Mouse (Mus musculus) CH12.LX (cell line): ENCODE measurements at regions not wholly inside any gene's neighbourhood (a gene's known extent, or its start where the extent isn't known, plus 50 kb on each side); places are given as distances from the start of the nearest gene placed in this dataset.

Experiments used
- DNase-seq: peaks from one replicate; pipeline ENCODE4 v3.0.0-alpha.2; 2013; ENCODE audit errors: extremely low read depth
- H3K27ac ChIP-seq: 2 replicates; pipeline ENCODE4 v1.5.1; 2012; ENCODE audit warnings: low read depth, mild to moderate bottlenecking, control low read depth, moderate library complexity; ENCODE audit not compliant: insufficient read depth
- H3K27me3 ChIP-seq: replicated peaks from 2 replicates; pipeline ENCODE3; 2012; ENCODE audit warnings: inconsistent platforms
- H3K36me3 ChIP-seq, 2 experiments: replicated peaks in 1 of 2; 2 replicates each; pipeline versions ENCODE3 to v1.6.1; 2012; ENCODE audit warnings: inconsistent platforms in 1 of 2, low read length in 1 of 2, mild to moderate bottlenecking in 1 of 2, mixed read lengths in 1 of 2, moderate library complexity in 1 of 2; ENCODE audit not compliant: control insufficient read depth in 1 of 2, insufficient read depth in 1 of 2
- H3K4me1 ChIP-seq, 2 experiments: 2 replicates each; pipeline ENCODE4 v1.6.1; 2012; ENCODE audit warnings: inconsistent platforms in 1 of 2, moderate library complexity in 1 of 2; ENCODE audit not compliant: insufficient read depth in 2 of 2, control insufficient read depth in 1 of 2
- H3K4me2 ChIP-seq: 2 replicates; pipeline ENCODE4 v1.6.1; 2012; ENCODE audit warnings: low read depth, mild to moderate bottlenecking, control low read depth; ENCODE audit not compliant: poor library complexity, insufficient read depth, severe bottlenecking
- H3K4me3 ChIP-seq, 3 experiments: fragments of 150-350 bp in 1 of 3; sonication (generic) in 1 of 3; replicated peaks in 1 of 3; 2 replicates each; pipeline versions ENCODE3 to v1.5.1; 2011 to 2012; ENCODE audit warnings: low read depth in 2 of 3, low read length in 2 of 3, mild to moderate bottlenecking in 2 of 3, moderate library complexity in 2 of 3, control low read depth in 1 of 3, improper control_type of control experiment in 1 of 3, inconsistent platforms in 1 of 3, mixed read lengths in 1 of 3; ENCODE audit not compliant: poor library complexity in 1 of 3
- H3K79me2 ChIP-seq: replicated peaks from 2 replicates; pipeline ENCODE4 v1.6.1; 2012; ENCODE audit warnings: mild to moderate bottlenecking, moderate library complexity; ENCODE audit not compliant: control insufficient read depth, poor library complexity, insufficient read depth, severe bottlenecking; ENCODE audit errors: extremely low read depth
- H3K9ac ChIP-seq: 2 replicates; pipeline ENCODE4 v1.6.1; 2012; ENCODE audit warnings: low read depth, mild to moderate bottlenecking, control low read depth, moderate library complexity; ENCODE audit not compliant: insufficient read depth
- H3K9me3 ChIP-seq: replicated peaks from 2 replicates; pipeline ENCODE3; 2012; ENCODE audit warnings: low read length, inconsistent platforms, mixed read lengths
- CHD1 ChIP-seq: IDR thresholded peaks from 2 replicates; pipeline ENCODE4 v1.6.1; 2012; ENCODE audit warnings: low read depth, low read length, improper control_type of control experiment, inconsistent platforms
- E2F4 ChIP-seq: IDR thresholded peaks from 2 replicates; pipeline ENCODE4 v1.6.1; 2011; ENCODE audit warnings: low read depth, low read length, improper control_type of control experiment; ENCODE audit not compliant: insufficient replicate concordance
- ELF1 ChIP-seq: IDR thresholded peaks from 2 replicates; pipeline ENCODE4 v1.6.1; 2014; ENCODE audit warnings: low read depth, mild to moderate bottlenecking, inconsistent platforms, low read length, improper control_type of control experiment
- EP300 ChIP-seq: IDR thresholded peaks from 2 replicates; pipeline ENCODE4 v1.6.1; 2011; ENCODE audit warnings: low read length, improper control_type of control experiment
- ETS1 ChIP-seq: conservative IDR thresholded peaks from 2 replicates; pipeline ENCODE4 v1.6.1; 2012; ENCODE audit warnings: low read depth, mild to moderate bottlenecking, inconsistent platforms, low read length, improper control_type of control experiment, moderate library complexity
- GABPA ChIP-seq: IDR thresholded peaks from 2 replicates; pipeline ENCODE4 v1.6.1; 2012; ENCODE audit warnings: low read depth, low read length, improper control_type of control experiment, inconsistent platforms; ENCODE audit not compliant: insufficient replicate concordance
- IRF4 ChIP-seq: IDR thresholded peaks from 2 replicates; pipeline ENCODE4 v1.6.1; 2014; ENCODE audit warnings: low read depth, mild to moderate bottlenecking, inconsistent platforms, low read length, improper control_type of control experiment
- JUND ChIP-seq: conservative IDR thresholded peaks from 2 replicates; pipeline ENCODE4 v1.6.1; 2011; ENCODE audit warnings: low read depth, low read length, improper control_type of control experiment
- KAT2A ChIP-seq: IDR thresholded peaks from 2 replicates; pipeline ENCODE4 v1.6.1; 2012; ENCODE audit warnings: low read length, improper control_type of control experiment, inconsistent platforms; ENCODE audit not compliant: insufficient replicate concordance
- MAFK ChIP-seq: IDR thresholded peaks from 2 replicates; pipeline ENCODE4 v1.6.1; 2011; ENCODE audit warnings: low read length, improper control_type of control experiment; ENCODE audit not compliant: insufficient replicate concordance
- MAZ ChIP-seq: IDR thresholded peaks from 2 replicates; pipeline ENCODE4 v1.6.1; 2012; ENCODE audit warnings: low read depth, mild to moderate bottlenecking, inconsistent platforms, low read length, improper control_type of control experiment, moderate library complexity
- MYC ChIP-seq: IDR thresholded peaks from 2 replicates; pipeline ENCODE4 v1.6.1; 2011; ENCODE audit warnings: low read depth, mild to moderate bottlenecking, improper control_type of control experiment, low read length
- PAX5 ChIP-seq: IDR thresholded peaks from 2 replicates; pipeline ENCODE4 v1.6.1; 2012; ENCODE audit warnings: low read length, inconsistent platforms, mixed read lengths
- POLR2A ChIP-seq: IDR thresholded peaks from 2 replicates; pipeline ENCODE4 v1.6.1; 2011; ENCODE audit warnings: low read depth, mild to moderate bottlenecking, improper control_type of control experiment, low read length
- POLR2AphosphoS2 ChIP-seq: IDR thresholded peaks from 2 replicates; pipeline ENCODE4 v1.6.1; 2011; ENCODE audit warnings: low read depth, low read length, improper control_type of control experiment
- RAD21 ChIP-seq: IDR thresholded peaks from 2 replicates; pipeline ENCODE4 v1.6.1; 2011; ENCODE audit warnings: low read depth, mild to moderate bottlenecking, low read length, improper control_type of control experiment, moderate library complexity
- RCOR1 ChIP-seq: conservative IDR thresholded peaks from 2 replicates; pipeline ENCODE4 v1.6.1; 2012; ENCODE audit warnings: low read depth, mild to moderate bottlenecking, inconsistent platforms, low read length, improper control_type of control experiment
- SIN3A ChIP-seq: IDR thresholded peaks from 2 replicates; pipeline ENCODE4 v1.6.1; 2012; ENCODE audit warnings: low read length, improper control_type of control experiment, inconsistent platforms
- UBTF ChIP-seq: IDR thresholded peaks from 2 replicates; pipeline ENCODE4 v1.6.1; 2012; ENCODE audit warnings: low read depth, mild to moderate bottlenecking, inconsistent platforms, low read length, improper control_type of control experiment, moderate library complexity
- USF1 ChIP-seq: IDR thresholded peaks from 2 replicates; pipeline ENCODE4 v1.6.1; 2014; ENCODE audit warnings: low read depth, mild to moderate bottlenecking, inconsistent platforms, low read length, improper control_type of control experiment
- USF2 ChIP-seq: conservative IDR thresholded peaks from 2 replicates; pipeline ENCODE4 v1.6.1; 2011; ENCODE audit warnings: low read depth, low read length, improper control_type of control experiment
- ZKSCAN1 ChIP-seq: IDR thresholded peaks from 2 replicates; pipeline ENCODE4 v1.6.1; 2012; ENCODE audit warnings: low read depth, inconsistent platforms, low read length, improper control_type of control experiment, borderline replicate concordance
- dilution Hi-C: fragments of 300-500 bp; cut with MboI; formaldehyde crosslinking; loops from 2 replicates; pipeline ENCODE4 v1.14.3; 2020; ENCODE audit warnings: low sequenced_read_pairs; ENCODE audit not compliant: extremely low pct_unique_long_range_greater_than_20kb, extremely low pct_ligation_motif_present
- in situ Hi-C: fragments of 300-500 bp; cut with MboI; formaldehyde crosslinking; loops from 3 replicates; pipeline ENCODE4 v1.14.3; 2019; ENCODE audit warnings: low sequenced_read_pairs, low pct_ligation_motif_present, low pct_unique_long_range_greater_than_20kb, mixed read lengths

GRCm38 (mm10) chr7:136443436-136443835 is 451.0 kb upstream of the Mgmt start:
- Histone ChIP-seq H3K4me1 (no peaks in the 10 kb centered on the region; a peak in 1 of 4 replicates), H3K4me3 (no peak overlapping the region), H3K9me3 (peaks cover 2% of the 10 kb centered on the region), H3K27me3 (peaks cover 91% of the 10 kb centered on the region), H3K79me2 (no peaks in the 10 kb centered on the region), H3K4me2 (no peak overlapping the region), H3K27ac (no peak overlapping the region), H3K9ac (no peak overlapping the region), H3K36me3 (no peaks in the 10 kb centered on the region)
- in situ Hi-C loops (no loop called here), dilution Hi-C loops (no loop called here)
- DNase-seq, result no peak
- no peak for TF ChIP-seq ETS1
- no peak for TF ChIP-seq MAFK
- TF ChIP-seq CHD1, result no peak
- TF ChIP-seq POLR2AphosphoS2, result no peak
- no peak for TF ChIP-seq SIN3A
- no peak for TF ChIP-seq KAT2A
- no peak for TF ChIP-seq UBTF
- no peak for TF ChIP-seq E2F4
- TF ChIP-seq RAD21, result no peak
- TF ChIP-seq EP300, result no peak
- TF ChIP-seq JUND, result no peak
- TF ChIP-seq RCOR1, result no peak
- no peak for TF ChIP-seq IRF4
- no peak for TF ChIP-seq PAX5
- no peak for TF ChIP-seq MAZ
- no peak for TF ChIP-seq USF1
- no peak for TF ChIP-seq MYC
- TF ChIP-seq ZKSCAN1, result no peak

- TF ChIP-seq GABPA (no peak), ELF1 (no peak), USF2 (no peak), RAD21 (no peak), POLR2A (no peak)
- dilution Hi-C loops, result no loop called here
- H3K4me2 ChIP-seq, result no peak overlapping the region
- H3K27me3 ChIP-seq, result peaks cover 90% of the 10 kb centered on the region
- peaks cover 2% of the 10 kb centered on the region for H3K9me3 ChIP-seq
- H3K9ac ChIP-seq, result no peak overlapping the region
- in situ Hi-C loops, result no loop called here
- no peaks in the 10 kb centered on the region for H3K36me3 ChIP-seq
- no peaks in the 10 kb centered on the region for H3K79me2 ChIP-seq
- DNase-seq, result no peak
- H3K4me3 ChIP-seq, result no peak overlapping the region
- no peaks in the 10 kb centered on the region; a peak in 1 of 4 replicates for H3K4me1 ChIP-seq
- H3K27ac ChIP-seq, result no peak overlapping the region
Observed at GRCm38 (mm10) chr7:136445091-136445490, 449.3 kb upstream of the Mgmt start.
